Mouse (Mus musculus) megakaryocyte, embryonic 14.5 days (primary cell): ENCODE data around the gene Gm10401.

Source experiments
- FLI1 ChIP-seq: IDR thresholded peaks from 2 replicates; pipeline ENCODE4 v1.6.1; 2012; ENCODE audit warnings: low read length, inconsistent platforms, mixed read lengths
- GATA1 ChIP-seq: IDR thresholded peaks from 3 replicates; pipeline ENCODE4 v1.6.1; 2012; ENCODE audit warnings: mixed read lengths, low read length, inconsistent platforms, borderline replicate concordance

DNA sequence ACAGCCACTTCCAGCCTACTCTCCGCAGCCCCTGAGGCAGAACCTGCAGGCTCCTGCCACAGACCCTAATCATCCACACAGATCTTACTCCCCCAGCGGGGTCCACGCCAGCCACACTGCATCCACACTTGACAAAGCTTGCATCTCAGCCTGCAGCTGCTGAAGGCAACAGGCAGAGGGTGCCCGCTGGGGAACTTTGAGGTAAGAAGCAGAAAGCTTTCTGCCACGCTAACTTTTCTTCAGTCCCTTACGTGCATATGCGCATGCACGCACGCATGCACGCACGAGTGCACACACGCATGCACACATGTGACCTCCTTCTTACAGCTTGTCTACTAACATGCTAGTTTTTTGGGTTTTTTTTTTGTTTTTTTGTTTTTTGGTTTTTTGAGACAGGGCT, 15.1 kb upstream of the Gm10401 start:
- TF ChIP-seq GATA1 (no peak), FLI1 (no peak)
